Mouse (Mus musculus) megakaryocyte, embryonic 14.5 days (primary cell): ENCODE results near the gene Zfp93.

Experiments
- FLI1 ChIP-seq: IDR thresholded peaks from 2 replicates; pipeline ENCODE4 v1.6.1; 2012; ENCODE audit warnings: low read length, inconsistent platforms, mixed read lengths
- GATA1 ChIP-seq: IDR thresholded peaks from 3 replicates; pipeline ENCODE4 v1.6.1; 2012; ENCODE audit warnings: mixed read lengths, low read length, inconsistent platforms, borderline replicate concordance

DNA sequence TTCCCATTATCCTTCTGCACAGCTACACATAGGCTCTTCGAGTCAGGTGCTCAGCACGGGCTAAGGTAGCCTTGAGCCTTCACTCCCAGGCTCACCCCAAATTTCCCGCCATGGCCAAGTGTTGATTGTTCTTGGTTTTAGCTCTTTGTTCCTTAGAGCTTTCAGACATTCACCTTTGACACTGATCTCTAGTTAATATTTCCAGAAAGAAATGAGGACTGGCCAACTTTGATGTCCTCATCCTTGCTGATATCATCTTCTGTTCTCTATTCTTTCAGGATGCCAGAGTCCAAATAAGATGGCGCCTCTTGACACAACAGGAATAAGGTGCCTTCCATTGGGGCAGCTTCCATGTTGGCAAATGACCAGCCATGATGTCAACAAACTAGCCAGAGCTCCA is 4.2 kb downstream of the Zfp93 start:
- TF ChIP-seq GATA1 (no peak), FLI1 (no peak)
